Comparison of ENCODE assay signal across 7 mouse cellular contexts in the genomic region with DNA sequence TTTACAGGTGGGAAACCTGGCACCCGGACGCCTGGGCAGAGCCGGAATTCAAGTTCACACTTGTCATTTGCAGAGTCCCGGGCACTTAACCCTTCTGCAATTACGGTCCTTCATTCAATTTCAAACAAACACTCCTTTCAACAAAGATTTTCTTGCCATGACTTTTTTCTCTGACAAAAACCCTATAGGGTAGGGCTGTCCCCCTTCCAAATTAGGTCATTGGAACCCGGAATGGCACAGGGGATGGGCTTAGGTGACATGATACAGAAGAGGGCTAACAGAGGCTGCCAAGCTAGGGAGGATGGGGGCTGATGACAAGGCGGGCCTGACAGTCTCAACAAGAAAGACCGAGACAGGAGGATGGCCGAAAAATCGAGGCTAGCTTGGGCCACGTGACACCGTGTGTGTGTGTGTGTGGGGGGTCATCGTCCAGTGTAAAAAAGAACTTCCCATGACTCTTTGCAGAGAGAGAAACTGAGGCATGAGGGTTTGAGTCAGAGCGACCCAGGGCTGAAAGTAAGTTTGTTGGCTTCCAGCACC. TPM values are rescaled to one million over a fixed set of nuclear protein-coding genes. Genes with fewer than 3 reads are reported as not detected.
DNase-seq lines count a peak whose midpoint lies in the region; ATAC-seq and TF ChIP-seq lines count a peak whose summit lies in the region.

No protein-coding gene starts in this region.

- ATAC-seq in forebrain, embryonic 15.5 days (replicated peaks), result no peak
- no peak for ATAC-seq in liver, embryonic 13.5 days (ENCODE audit: low read depth)
- ATAC-seq in stomach, postnatal 0 days (ENCODE audit: low FRiP score, low TSS enrichment), result no peak

- H3K27ac ChIP-seq in testis, adult 2 months (ENCODE audit: control insufficient read depth, insufficient read depth, low read depth, low read length), result peak overlapping the region; percentile 14
- H3K27ac ChIP-seq in forebrain, embryonic 15.5 days (replicated peaks), result no peak overlapping the region
- no peak overlapping the region for H3K27ac ChIP-seq in liver, embryonic 13.5 days
- no peak overlapping the region for H3K27ac ChIP-seq in stomach, postnatal 0 days (replicated peaks)

- H3K4me1 ChIP-seq in testis, adult 2 months (ENCODE audit: control insufficient read depth, insufficient read depth, low read length), result peaks cover 51% of the 10 kb centered on the region
- peaks cover 44% of the 10 kb centered on the region for H3K4me1 ChIP-seq in forebrain, embryonic 15.5 days
- peaks cover 40% of the 10 kb centered on the region for H3K4me1 ChIP-seq in liver, embryonic 13.5 days (replicated peaks)
- 0 out of 2 replicates have a peak, but pooled peaks cover 4% of the 10 kb centered on the region for H3K4me1 ChIP-seq in stomach, postnatal 0 days (replicated peaks; ENCODE audit: control insufficient read depth, insufficient read depth)

- no peaks in the 10 kb centered on the region for H3K9me3 ChIP-seq in forebrain, embryonic 15.5 days
- H3K9me3 ChIP-seq in liver, embryonic 13.5 days (replicated peaks), result no peaks in the 10 kb centered on the region
- no peaks in the 10 kb centered on the region for H3K9me3 ChIP-seq in stomach, postnatal 0 days (ENCODE audit: control insufficient read depth, low read length)

- TF ChIP-seq EP300 in stomach, postnatal 0 days (optimal IDR thresholded peaks at IDR 0.05), result no peak

- H3K4me3 ChIP-seq in testis, adult 2 months (ENCODE audit: control insufficient read depth, low read depth, low read length), result peak overlapping the region; percentile 83
- H3K4me3 ChIP-seq in forebrain, embryonic 15.5 days, result no peak overlapping the region
- peak overlapping the region; percentile 39 for H3K4me3 ChIP-seq in liver, embryonic 13.5 days (replicated peaks)
- H3K4me3 ChIP-seq in stomach, postnatal 0 days (ENCODE audit: low read depth, low read length), result peak overlapping the region; percentile 31

- 3% methylated on average over 14 of the region's 14 CpGs for WGBS in forebrain, embryonic 15.5 days
- 3% methylated on average over 14 of the region's 14 CpGs for WGBS in liver, embryonic 13.5 days (ENCODE audit: insufficient replicate concordance)
- WGBS in stomach, postnatal 0 days, result 7% methylated on average over 14 of the region's 14 CpGs

- peak overlapping the region; percentile 11; the same call in 1 of the 2 replicates for H3K4me2 ChIP-seq in forebrain, embryonic 15.5 days (replicated peaks)
- H3K4me2 ChIP-seq in liver, embryonic 13.5 days, result peak overlapping the region; percentile 55
- H3K4me2 ChIP-seq in stomach, postnatal 0 days (replicated peaks; ENCODE audit: low read depth), result peak overlapping the region; percentile 55

- no peak overlapping the region for H3K9ac ChIP-seq in forebrain, embryonic 15.5 days (replicated peaks)
- no peak overlapping the region for H3K9ac ChIP-seq in liver, embryonic 13.5 days
- no peak overlapping the region for H3K9ac ChIP-seq in stomach, postnatal 0 days (ENCODE audit: low read length)

- DNase-seq in testis, postnatal 10 days (ENCODE audit: low spot score), result no peak
- no peak for DNase-seq in liver, embryonic 13.5 days
- no peak for DNase-seq in stomach, postnatal 0 days (ENCODE audit: low spot score)
- DNase-seq in thymus, adult 18-20 months, result no peak
- DNase-seq in spleen, postnatal 14 days (ENCODE audit: low spot score in 2 of 2), result no peak

- TF ChIP-seq CTCF in testis, adult 2 months (IDR thresholded peaks at IDR 0.05; ENCODE audit: control insufficient read depth, insufficient read depth, insufficient replicate concordance, low read depth, low read length), result no peak
- TF ChIP-seq CTCF in stomach, postnatal 0 days (IDR thresholded peaks at IDR 0.05; ENCODE audit: low read depth), result no peak

- H3K36me3 ChIP-seq in testis, adult 2 months (ENCODE audit: control insufficient read depth, insufficient read depth, low read length), result no peaks in the 10 kb centered on the region
- no peaks in the 10 kb centered on the region for H3K36me3 ChIP-seq in forebrain, embryonic 15.5 days
- H3K36me3 ChIP-seq in liver, embryonic 13.5 days, result no peaks in the 10 kb centered on the region
- H3K36me3 ChIP-seq in stomach, postnatal 0 days (ENCODE audit: control insufficient read depth, insufficient read depth, low read length), result no peaks in the 10 kb centered on the region

- H3K27me3 ChIP-seq in testis, adult 2 months (ENCODE audit: control insufficient read depth, insufficient read depth, low read length), result peaks cover 3% of the 10 kb centered on the region
- H3K27me3 ChIP-seq in forebrain, embryonic 15.5 days, result peaks cover 95% of the 10 kb centered on the region
- peaks cover 100% of the 10 kb centered on the region for H3K27me3 ChIP-seq in liver, embryonic 13.5 days
- peaks cover 43% of the 10 kb centered on the region for H3K27me3 ChIP-seq in stomach, postnatal 0 days (ENCODE audit: control insufficient read depth, insufficient read depth, low read length)

- TF ChIP-seq POLR2A in testis, adult 2 months (IDR thresholded peaks at IDR 0.05; ENCODE audit: control insufficient read depth, low read depth, low read length), result no peak; the same call in 1 of the 2 replicates

RNA-seq across cellular contexts. Expression of gene Tmem59l, which starts 1.8 kb away (rescaled TPM):
- polyA plus RNA-seq in testis, adult 2 months (2012; rRNA removed), result 62.6 and 62.9 TPM in 2 replicates
- polyA plus RNA-seq in forebrain, embryonic 15.5 days (2015; fragmentation: Nextera tagmentation; extraction: Ambion mirVana), result 70.2 and 75.0 TPM in 2 replicates
- polyA plus RNA-seq in liver, embryonic 13.5 days (2015; fragmentation: Nextera tagmentation; extraction: Ambion mirVana), result 0.14 and 0.33 TPM in 2 replicates
- 2.4 and 2.8 TPM in 2 replicates for polyA plus RNA-seq in stomach, postnatal 0 days (2015; fragmentation: Nextera tagmentation; extraction: Ambion mirVana)

RNA-seq across cellular contexts. Expression of gene Crlf1, which starts 4.0 kb away (rescaled TPM):
- 126 and 137 TPM in 2 replicates for polyA plus RNA-seq in testis, adult 2 months (2012; rRNA removed)
- 4.3 and 5.3 TPM in 2 replicates for polyA plus RNA-seq in forebrain, embryonic 15.5 days (2015; fragmentation: Nextera tagmentation; extraction: Ambion mirVana)
- 3.2 and 3.6 TPM in 2 replicates for polyA plus RNA-seq in liver, embryonic 13.5 days (2015; fragmentation: Nextera tagmentation; extraction: Ambion mirVana)
- 5.8 and 6.5 TPM in 2 replicates for polyA plus RNA-seq in stomach, postnatal 0 days (2015; fragmentation: Nextera tagmentation; extraction: Ambion mirVana)

RNA-seq across cellular contexts. Expression of gene Klhl26, which starts 12.2 kb away (rescaled TPM):
- polyA plus RNA-seq in testis, adult 2 months (2012; rRNA removed), result 3.6 and 4.8 TPM in 2 replicates
- polyA plus RNA-seq in forebrain, embryonic 15.5 days (2015; fragmentation: Nextera tagmentation; extraction: Ambion mirVana), result 19.3 and 21.4 TPM in 2 replicates
- polyA plus RNA-seq in liver, embryonic 13.5 days (2015; fragmentation: Nextera tagmentation; extraction: Ambion mirVana), result 6.7 and 7.0 TPM in 2 replicates
- 10.4 and 12.4 TPM in 2 replicates for polyA plus RNA-seq in stomach, postnatal 0 days (2015; fragmentation: Nextera tagmentation; extraction: Ambion mirVana)

RNA-seq across cellular contexts. Expression of gene Rex1bd, which starts 17.6 kb away (rescaled TPM):
- polyA plus RNA-seq in testis, adult 2 months (2012; rRNA removed), result 23.9 and 26.9 TPM in 2 replicates
- 164 and 176 TPM in 2 replicates for polyA plus RNA-seq in forebrain, embryonic 15.5 days (2015; fragmentation: Nextera tagmentation; extraction: Ambion mirVana)
- polyA plus RNA-seq in liver, embryonic 13.5 days (2015; fragmentation: Nextera tagmentation; extraction: Ambion mirVana), result 81.2 and 82.3 TPM in 2 replicates
- 119 and 122 TPM in 2 replicates for polyA plus RNA-seq in stomach, postnatal 0 days (2015; fragmentation: Nextera tagmentation; extraction: Ambion mirVana)

RNA-seq across cellular contexts. Expression of gene Uba52, which starts 21.6 kb away (rescaled TPM):
- 768 and 853 TPM in 2 replicates for polyA plus RNA-seq in testis, adult 2 months (2012; rRNA removed)
- polyA plus RNA-seq in forebrain, embryonic 15.5 days (2015; fragmentation: Nextera tagmentation; extraction: Ambion mirVana), result 724 and 839 TPM in 2 replicates
- 736 and 758 TPM in 2 replicates for polyA plus RNA-seq in liver, embryonic 13.5 days (2015; fragmentation: Nextera tagmentation; extraction: Ambion mirVana)
- 951 and 966 TPM in 2 replicates for polyA plus RNA-seq in stomach, postnatal 0 days (2015; fragmentation: Nextera tagmentation; extraction: Ambion mirVana)

Comparison
In these comparisons a context has a peak if more than half of its experiments do, and no peak if none do; other contexts are left out.
1. RNA of gene Tmem59l, which starts 1.8 kb away (polyA plus RNA-seq): 70.2 to 75.0 TPM in forebrain, embryonic 15.5 days and 62.6 to 62.9 TPM in testis, adult 2 months; 2.4 to 2.8 TPM in stomach, postnatal 0 days and 0.14 to 0.33 TPM in liver, embryonic 13.5 days; every median in the first group is over 10 times any median in the second.
2. RNA of gene Crlf1, which starts 4.0 kb away (polyA plus RNA-seq): 126 to 137 TPM in testis, adult 2 months; 5.8 to 6.5 TPM in stomach, postnatal 0 days, 4.3 to 5.3 TPM in forebrain, embryonic 15.5 days and 3.2 to 3.6 TPM in liver, embryonic 13.5 days; every median in the first group is over 10 times any median in the second.
3. Peak in every context shown above with its lines, with median percentiles within 50 percentile points of each other: H3K4me2 ChIP-seq.